ENCODE assay signal across 15 mouse cellular contexts in the genomic region with DNA sequence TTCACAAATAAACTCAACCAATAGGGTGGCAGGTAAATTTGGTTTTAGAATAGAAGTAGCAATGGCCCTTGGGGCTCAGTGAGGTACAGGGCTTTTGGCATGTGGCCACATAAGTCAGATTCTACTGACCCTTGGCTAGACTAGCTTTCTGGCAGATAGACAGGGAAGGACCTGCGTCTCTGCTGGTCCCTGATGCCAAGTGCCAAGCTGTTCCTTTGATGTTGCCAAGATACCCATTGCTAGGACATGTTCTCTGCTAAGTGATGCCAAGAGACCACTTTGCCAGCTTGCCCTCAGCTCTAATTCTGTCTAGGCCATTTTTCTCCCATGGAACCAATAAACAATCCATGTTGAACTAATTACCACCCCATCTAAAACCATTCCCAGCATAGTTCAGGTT.
DNase-seq lines count a peak whose midpoint lies in the region; ATAC-seq lines count a peak whose summit lies in the region.
"Had no signal": no experiment of that assay in that cellular context is flagged by ENCODE, and none has a peak within 500 bp of the region (broad histone marks: within the 10 kb centered on the region; RNA-seq: fewer than 3 reads in every experiment).

No protein-coding gene starts in this region.

- H3K4me3 ChIP-seq in hindbrain, embryonic 16.5 days (ENCODE audit: low read length): no peak overlapping the region
- H3K4me3 ChIP-seq in hindbrain, embryonic 13.5 days: no peak overlapping the region
- no peak overlapping the region for H3K4me3 ChIP-seq in neural tube, embryonic 15.5 days (replicated peaks)
- H3K4me3 ChIP-seq: forebrain, embryonic 12.5 days; heart, embryonic 15.5 days; megakaryocyte, embryonic 14.5 days had no signal

- H3K27me3 ChIP-seq in hindbrain, embryonic 16.5 days (replicated peaks; ENCODE audit: control insufficient read depth, insufficient read depth, low read length): no peaks in the 10 kb centered on the region; the same call in 1 of the 2 replicates
- H3K27me3 ChIP-seq in hindbrain, embryonic 13.5 days: no peaks in the 10 kb centered on the region
- no peaks in the 10 kb centered on the region for H3K27me3 ChIP-seq in neural tube, embryonic 15.5 days (replicated peaks)
- H3K27me3 ChIP-seq: forebrain, embryonic 12.5 days; heart, embryonic 15.5 days; megakaryocyte, embryonic 14.5 days had no signal

- DNase-seq in neural tube, embryonic 10.5 days (ENCODE audit: extremely low spot score, low spot score): no peak
- peak; percentile 94 for DNase-seq in cerebellum, adult 8-10 months
- no peak for DNase-seq in urinary bladder, adult 18-20 months (ENCODE audit: low spot score in 2 of 2)
- DNase-seq in thymus, postnatal 14 days: no peak
- DNase-seq: adrenal gland, postnatal 10 days; embryo, embryonic 11 days; kidney, postnatal 4 days; lung, postnatal 14 days; right cerebral cortex, postnatal 4 days had no signal

- no peaks in the 10 kb centered on the region for H3K36me3 ChIP-seq in hindbrain, embryonic 16.5 days (ENCODE audit: control insufficient read depth, insufficient read depth, low read length)
- H3K36me3 ChIP-seq in hindbrain, embryonic 13.5 days: no peaks in the 10 kb centered on the region
- no peaks in the 10 kb centered on the region for H3K36me3 ChIP-seq in neural tube, embryonic 15.5 days
- H3K36me3 ChIP-seq: forebrain, embryonic 12.5 days; heart, embryonic 15.5 days had no signal

- H3K9me3 ChIP-seq in hindbrain, embryonic 16.5 days (ENCODE audit: control insufficient read depth, low read length): no peaks in the 10 kb centered on the region
- no peaks in the 10 kb centered on the region for H3K9me3 ChIP-seq in hindbrain, embryonic 13.5 days
- H3K9me3 ChIP-seq in neural tube, embryonic 15.5 days (replicated peaks): no peaks in the 10 kb centered on the region
- H3K9me3 ChIP-seq: forebrain, embryonic 12.5 days; heart, embryonic 15.5 days; megakaryocyte, embryonic 14.5 days had no signal

- no peak overlapping the region for H3K27ac ChIP-seq in hindbrain, embryonic 16.5 days (ENCODE audit: low read depth, low read length)
- no peak overlapping the region for H3K27ac ChIP-seq in hindbrain, embryonic 13.5 days
- H3K27ac ChIP-seq in neural tube, embryonic 15.5 days (replicated peaks): no peak overlapping the region
- H3K27ac ChIP-seq: forebrain, embryonic 12.5 days; heart, embryonic 15.5 days had no signal

- H3K9ac ChIP-seq in hindbrain, embryonic 16.5 days (ENCODE audit: low read depth, low read length): no peak overlapping the region
- H3K9ac ChIP-seq in hindbrain, embryonic 13.5 days: no peak overlapping the region
- no peak overlapping the region for H3K9ac ChIP-seq in neural tube, embryonic 15.5 days (replicated peaks)
- H3K9ac ChIP-seq: forebrain, embryonic 12.5 days; heart, embryonic 15.5 days had no signal

- ATAC-seq in hindbrain, embryonic 16.5 days: peak; percentile 94
- ATAC-seq in hindbrain, embryonic 13.5 days (ENCODE audit: low FRiP score): no peak
- peak; percentile 68; the same call in 1 of the 2 replicates for ATAC-seq in neural tube, embryonic 15.5 days (ENCODE audit: low FRiP score)

- H3K4me1 ChIP-seq in hindbrain, embryonic 16.5 days (ENCODE audit: control insufficient read depth, insufficient read depth, low read depth, low read length): no peaks in the 10 kb centered on the region
- H3K4me1 ChIP-seq in hindbrain, embryonic 13.5 days (replicated peaks): no peaks in the 10 kb centered on the region
- peaks cover 4% of the 10 kb centered on the region; the same call in 1 of the 2 replicates for H3K4me1 ChIP-seq in neural tube, embryonic 15.5 days
- H3K4me1 ChIP-seq: forebrain, embryonic 12.5 days; heart, embryonic 15.5 days; megakaryocyte, embryonic 14.5 days had no signal

- 67% methylated on average over 1 of the region's 1 CpGs for WGBS in hindbrain, embryonic 16.5 days
- 76% methylated on average over 1 of the region's 1 CpGs for WGBS in hindbrain, embryonic 13.5 days
- 54% methylated on average over 1 of the region's 1 CpGs for WGBS in neural tube, embryonic 15.5 days

- no peak overlapping the region for H3K4me2 ChIP-seq in hindbrain, embryonic 16.5 days (ENCODE audit: low read length)
- H3K4me2 ChIP-seq in hindbrain, embryonic 13.5 days: no peak overlapping the region
- no peak overlapping the region for H3K4me2 ChIP-seq in neural tube, embryonic 15.5 days
- H3K4me2 ChIP-seq: forebrain, embryonic 12.5 days; heart, embryonic 15.5 days had no signal
